Mouse (Mus musculus) liver, embryonic 11.5 days (tissue): ENCODE measurements around the gene Krt12. TPM values are rescaled to one million over a fixed set of nuclear protein-coding genes. Genes with fewer than 3 reads are reported as not detected.

Experiments
- ATAC-seq: fragments of 200-750 bp; cut with Nextera tagmentation; replicated peaks from 2 replicates; pipeline ENCODE4 v1.8.0; 2017; ENCODE audit warnings: moderate number of reproducible peaks, mild to moderate bottlenecking, moderate TSS enrichment, moderate library complexity; ENCODE audit not compliant: low FRiP score
- DNase-seq: peaks from one replicate; pipeline ENCODE4 v3.0.0-alpha.2; 2017; ENCODE audit warnings: low spot score
- H3K27ac ChIP-seq: fragments of 300-500 bp; sonication (generic); 2 replicates; pipeline ENCODE4 v1.5.1; 2014; ENCODE audit warnings: mild to moderate bottlenecking, low read depth, low read length, control low read depth
- H3K27me3 ChIP-seq: fragments of 300-500 bp; sonication (generic); replicated peaks from 2 replicates; pipeline ENCODE4 v1.6.1; 2014; ENCODE audit warnings: low read length, mixed read lengths; ENCODE audit not compliant: control insufficient read depth, insufficient read depth
- H3K36me3 ChIP-seq: fragments of 300-500 bp; sonication (generic); 2 replicates; pipeline ENCODE4 v1.6.1; 2014; ENCODE audit warnings: mild to moderate bottlenecking, low read length, moderate library complexity, mixed read lengths; ENCODE audit not compliant: control insufficient read depth, insufficient read depth
- H3K4me1 ChIP-seq: fragments of 300-500 bp; sonication (generic); replicated peaks from 2 replicates; pipeline ENCODE4 v1.6.1; 2014; ENCODE audit warnings: low read length, mixed read lengths; ENCODE audit not compliant: control insufficient read depth, insufficient read depth
- H3K4me2 ChIP-seq: fragments of 300-500 bp; sonication (generic); 2 replicates; pipeline ENCODE4 v1.6.1; 2014; ENCODE audit warnings: mild to moderate bottlenecking, control low read depth, moderate library complexity
- H3K4me3 ChIP-seq: fragments of 300-500 bp; sonication (generic); 2 replicates; pipeline ENCODE4 v1.5.1; 2014; ENCODE audit warnings: low read depth, low read length, control low read depth
- H3K9ac ChIP-seq: fragments of 300-500 bp; sonication (generic); 2 replicates; pipeline ENCODE4 v1.6.1; 2014; ENCODE audit warnings: low read depth, low read length, control low read depth
- H3K9me3 ChIP-seq: fragments of 300-500 bp; sonication (generic); 2 replicates; pipeline ENCODE4 v1.6.1; 2016; ENCODE audit warnings: low read length, inconsistent platforms, mixed read lengths; ENCODE audit not compliant: control insufficient read depth
- WGBS: fragments of 180-500 bp; shearing (Covaris S2); extraction: QIAGEN DNeasy Blood & Tissue Kit; methylation state at CpG from one replicate; pipeline ENCODE4 v1.1.7; 2014; 5-methylcytosine and 5-hydroxymethylcytosine counted together
- polyA plus RNA-seq: library from polyadenylated mRNA; unstranded; fragments of >200 nt; fragmentation: Nextera tagmentation; extraction: Ambion mirVana; gene quantifications from 2 replicates; pipeline ENCODE4 v1.2.1, GENCODE M21; 2014

Gene Krt12
- polyA plus RNA-seq, 1 experiment from 2014 or later = not detected

DNA sequence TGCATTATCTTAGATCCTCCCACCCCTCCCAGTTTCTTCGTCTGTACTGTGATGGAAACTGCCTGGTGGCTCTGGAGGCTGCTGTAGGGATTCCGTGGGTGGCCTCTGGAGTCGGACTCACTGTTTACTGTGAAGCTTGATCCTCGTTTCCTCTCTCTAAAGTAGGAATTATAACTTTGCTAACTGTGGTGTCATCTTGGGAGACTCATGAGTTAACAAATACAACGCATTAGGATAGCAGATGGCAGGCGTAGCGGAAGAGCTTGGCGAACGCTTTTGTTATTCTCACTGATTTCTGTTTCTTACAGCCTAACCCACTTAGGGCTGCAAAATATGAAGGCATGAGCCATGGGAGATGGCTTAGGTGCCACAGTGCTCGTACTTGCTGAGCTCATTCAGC lies 29.6 kb downstream of the Krt12 start:
- DNase-seq (no peak), ATAC-seq (no peak)
- Histone ChIP-seq H3K4me1 (no peaks in the 10 kb centered on the region), H3K36me3 (no peaks in the 10 kb centered on the region), H3K9me3 (no peaks in the 10 kb centered on the region), H3K27me3 (no peaks in the 10 kb centered on the region), H3K27ac (no peak overlapping the region), H3K4me2 (no peak overlapping the region), H3K4me3 (no peak overlapping the region), H3K9ac (no peak overlapping the region)
- 79% methylated on average over 10 of the region's 10 CpGs for WGBS

DNA sequence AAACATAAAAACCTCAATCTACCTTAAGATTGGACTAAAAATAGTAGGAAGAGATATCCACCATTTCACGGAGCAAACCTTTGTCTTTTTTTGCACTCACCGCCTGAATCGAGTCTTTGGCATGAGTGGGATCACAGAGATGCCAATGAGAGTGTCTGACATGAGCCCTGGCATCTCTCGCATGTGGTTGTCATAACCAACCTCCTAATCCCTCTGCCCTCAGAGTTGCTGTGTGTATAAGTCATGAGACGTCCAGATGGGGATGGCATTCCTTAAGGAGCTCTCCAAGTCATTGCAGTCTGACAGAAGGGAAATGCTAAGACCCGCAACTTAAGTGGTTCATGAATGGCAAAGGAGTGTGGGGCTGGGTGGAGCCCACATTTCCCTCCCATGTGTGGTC lies 30.7 kb downstream of the Krt12 start:
- no peak for DNase-seq
- no peak overlapping the region for H3K4me3 ChIP-seq
- H3K36me3 ChIP-seq = no peaks in the 10 kb centered on the region
- H3K4me1 ChIP-seq = no peaks in the 10 kb centered on the region
- H3K4me2 ChIP-seq = no peak overlapping the region
- no peaks in the 10 kb centered on the region for H3K27me3 ChIP-seq
- H3K9me3 ChIP-seq = no peaks in the 10 kb centered on the region
- 71% methylated on average over 6 of the region's 6 CpGs for WGBS
- no peak overlapping the region for H3K27ac ChIP-seq
- ATAC-seq = no peak
- no peak overlapping the region for H3K9ac ChIP-seq

DNA sequence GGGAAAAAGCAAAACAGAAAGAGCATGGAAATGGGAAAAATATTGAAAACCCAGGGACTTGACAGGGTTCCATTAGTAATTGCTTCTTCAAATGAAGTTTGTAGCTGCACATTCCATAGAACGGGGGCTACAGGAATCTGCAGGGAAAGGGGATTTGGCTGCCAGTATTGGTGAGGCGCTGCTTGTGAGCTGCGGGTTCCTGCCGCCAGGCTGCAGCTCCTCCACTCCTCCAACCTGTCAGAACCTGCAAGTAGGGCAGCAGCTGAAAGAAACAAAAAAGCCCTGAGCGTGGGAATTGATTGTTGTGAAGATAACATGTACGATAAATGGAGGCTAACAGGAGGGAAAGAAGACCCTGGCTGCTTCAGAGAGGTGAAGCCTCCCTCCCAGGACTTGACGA lies 31.2 kb downstream of the Krt12 start:
- WGBS = 64% methylated on average over 7 of the region's 7 CpGs
- Histone ChIP-seq H3K27me3 (no peaks in the 10 kb centered on the region), H3K36me3 (no peaks in the 10 kb centered on the region), H3K9me3 (no peaks in the 10 kb centered on the region), H3K4me1 (no peaks in the 10 kb centered on the region), H3K4me3 (no peak overlapping the region), H3K27ac (no peak overlapping the region), H3K4me2 (no peak overlapping the region), H3K9ac (no peak overlapping the region)
- DNase-seq = no peak
- ATAC-seq = no peak

DNA sequence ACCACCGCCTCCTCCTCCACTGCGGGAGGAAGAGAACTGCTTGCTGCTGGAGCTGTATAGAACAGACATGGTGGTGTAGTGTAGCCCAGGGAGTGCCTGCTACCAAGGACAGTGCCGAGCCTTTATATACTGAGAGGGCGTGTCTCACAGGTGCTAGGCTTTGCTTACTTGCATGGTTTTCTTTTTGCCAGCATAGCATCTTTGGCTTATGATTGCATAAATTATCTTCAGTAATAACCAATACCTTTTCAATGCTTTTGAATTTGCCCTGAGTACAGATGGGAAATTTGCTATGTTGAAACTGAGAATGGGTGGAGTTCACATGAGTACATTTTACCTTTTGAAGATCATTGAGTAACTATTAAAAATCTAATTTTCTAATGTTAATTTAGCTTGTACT lies 32.8 kb downstream of the Krt12 start, which contains the start of gene Krt10:
Krt10 (minus strand) TSS at position 101 of the 400 bp plus-strand sequence.
- H3K36me3 ChIP-seq = no peaks in the 10 kb centered on the region
- no peak for DNase-seq
- H3K9ac ChIP-seq = no peak within 1 kb of the TSS
- no peaks in the 10 kb centered on the region for H3K27me3 ChIP-seq
- H3K4me3 ChIP-seq = no peak within 1 kb of the TSS
- no peaks in the 10 kb centered on the region for H3K9me3 ChIP-seq
- H3K4me2 ChIP-seq = no peak within 1 kb of the TSS
- 72% methylated on average over 4 of the region's 4 CpGs for WGBS
- H3K27ac ChIP-seq = no peak within 1 kb of the TSS
- ATAC-seq = no peak
- no peaks in the 10 kb centered on the region for H3K4me1 ChIP-seq

DNA sequence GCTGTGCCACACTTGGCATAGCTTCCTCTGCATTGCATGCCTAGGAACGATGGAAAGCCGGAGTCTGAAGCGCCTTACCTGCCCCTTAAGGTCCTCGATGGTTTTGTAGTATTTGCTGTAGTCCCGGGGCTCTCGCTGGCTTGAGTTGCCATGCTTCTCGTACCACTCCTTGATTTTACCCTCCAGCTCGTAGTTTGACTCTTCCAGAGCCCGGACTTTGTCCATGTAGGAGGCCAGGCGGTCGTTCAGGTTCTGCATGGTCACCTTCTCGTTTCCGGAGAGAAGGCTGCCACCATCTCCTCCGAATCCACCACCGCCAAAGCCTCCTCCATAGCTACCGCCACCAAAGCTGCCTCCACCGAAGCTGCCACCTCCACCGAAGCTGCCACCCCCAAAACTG lies 33.4 kb downstream of the Krt12 start:
- H3K27me3 ChIP-seq = no peaks in the 10 kb centered on the region
- no peaks in the 10 kb centered on the region for H3K4me1 ChIP-seq
- DNase-seq = no peak
- H3K4me2 ChIP-seq = no peak overlapping the region
- H3K4me3 ChIP-seq = no peak overlapping the region
- no peaks in the 10 kb centered on the region for H3K9me3 ChIP-seq
- no peak overlapping the region for H3K9ac ChIP-seq
- 87% methylated on average over 18 of the region's 18 CpGs for WGBS
- no peak for ATAC-seq
- no peak overlapping the region for H3K27ac ChIP-seq
- no peaks in the 10 kb centered on the region for H3K36me3 ChIP-seq

- WGBS = 3% methylated on average over 71 of the region's 71 CpGs
- ATAC-seq (peak; percentile 80), DNase-seq (peak; percentile 85)
- Histone ChIP-seq H3K9ac (peak overlapping the region; percentile 62), H3K9me3 (no peaks in the 10 kb centered on the region), H3K4me3 (peak overlapping the region; percentile 56), H3K27me3 (peaks cover 4% of the 10 kb centered on the region; the same call in 1 of the 2 replicates), H3K27ac (peak overlapping the region; percentile 91), H3K4me1 (no peaks in the 10 kb centered on the region), H3K36me3 (no peaks in the 10 kb centered on the region), H3K4me2 (peak overlapping the region; percentile 71)
These were observed 36.0 kb downstream of the Krt12 start for GRCm38 (mm10) chr11:99385813-99386721.

DNA sequence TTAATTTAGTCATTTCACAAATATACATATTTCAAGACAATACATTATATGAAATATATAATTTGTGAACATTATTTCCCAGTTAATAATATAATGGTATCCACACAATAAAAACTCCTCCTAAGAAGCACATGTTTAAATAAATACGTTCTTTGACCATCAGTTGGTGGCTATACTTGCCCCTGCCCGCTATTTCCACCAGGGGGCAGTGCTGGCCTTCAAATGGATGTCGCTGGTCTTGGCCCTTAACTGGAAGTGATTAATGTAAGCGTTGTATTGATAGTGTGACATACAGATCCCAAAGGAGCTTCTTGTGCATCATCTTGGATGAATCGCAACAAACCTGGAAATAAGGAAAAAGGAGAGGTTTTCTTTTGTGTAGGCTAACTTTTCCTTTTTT lies 42.5 kb downstream of the Krt12 start:
- Histone ChIP-seq H3K9me3 (no peaks in the 10 kb centered on the region), H3K27ac (no peak overlapping the region), H3K4me1 (no peaks in the 10 kb centered on the region), H3K9ac (no peak overlapping the region), H3K27me3 (peaks cover 4% of the 10 kb centered on the region; the same call in 1 of the 2 replicates), H3K4me3 (no peak overlapping the region), H3K36me3 (no peaks in the 10 kb centered on the region), H3K4me2 (no peak overlapping the region)
- WGBS = 22% methylated on average over 5 of the region's 5 CpGs
- no peak for ATAC-seq
- DNase-seq = peak; percentile 49

DNA sequence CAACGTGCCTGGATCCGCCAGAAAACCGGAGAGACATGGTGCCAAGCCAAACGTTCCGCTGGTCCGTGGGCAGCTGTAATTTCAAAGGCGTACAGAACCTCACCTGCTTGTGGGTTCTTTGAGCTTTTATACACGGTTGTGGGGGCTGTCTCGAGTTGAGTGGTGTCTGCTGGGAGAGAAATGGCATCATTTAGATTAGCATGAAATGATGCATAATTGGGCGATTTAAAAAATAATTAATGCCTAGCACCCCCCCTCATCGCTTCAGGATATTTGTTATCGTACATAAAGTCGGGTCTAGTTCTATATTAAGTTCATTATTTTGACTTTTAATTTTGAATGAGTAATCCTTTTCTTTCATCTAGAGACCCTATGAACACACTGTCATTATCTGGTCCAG lies 47.3 kb downstream of the Krt12 start, which contains the start of gene Krt28:
Krt28 (minus strand) TSS at position 101 of the 400 bp plus-strand sequence.
- Histone ChIP-seq H3K4me2 (no peak within 1 kb of the TSS), H3K4me3 (no peak within 1 kb of the TSS), H3K27ac (no peak within 1 kb of the TSS), H3K4me1 (no peaks in the 10 kb centered on the region), H3K36me3 (no peaks in the 10 kb centered on the region), H3K27me3 (no peaks in the 10 kb centered on the region), H3K9me3 (no peaks in the 10 kb centered on the region), H3K9ac (no peak within 1 kb of the TSS)
- no peak for DNase-seq
- ATAC-seq = no peak
- WGBS = 75% methylated on average over 13 of the region's 13 CpGs
